Mouse (Mus musculus): ENCODE data around the gene Dmac2.

Gene Dmac2

DNA sequence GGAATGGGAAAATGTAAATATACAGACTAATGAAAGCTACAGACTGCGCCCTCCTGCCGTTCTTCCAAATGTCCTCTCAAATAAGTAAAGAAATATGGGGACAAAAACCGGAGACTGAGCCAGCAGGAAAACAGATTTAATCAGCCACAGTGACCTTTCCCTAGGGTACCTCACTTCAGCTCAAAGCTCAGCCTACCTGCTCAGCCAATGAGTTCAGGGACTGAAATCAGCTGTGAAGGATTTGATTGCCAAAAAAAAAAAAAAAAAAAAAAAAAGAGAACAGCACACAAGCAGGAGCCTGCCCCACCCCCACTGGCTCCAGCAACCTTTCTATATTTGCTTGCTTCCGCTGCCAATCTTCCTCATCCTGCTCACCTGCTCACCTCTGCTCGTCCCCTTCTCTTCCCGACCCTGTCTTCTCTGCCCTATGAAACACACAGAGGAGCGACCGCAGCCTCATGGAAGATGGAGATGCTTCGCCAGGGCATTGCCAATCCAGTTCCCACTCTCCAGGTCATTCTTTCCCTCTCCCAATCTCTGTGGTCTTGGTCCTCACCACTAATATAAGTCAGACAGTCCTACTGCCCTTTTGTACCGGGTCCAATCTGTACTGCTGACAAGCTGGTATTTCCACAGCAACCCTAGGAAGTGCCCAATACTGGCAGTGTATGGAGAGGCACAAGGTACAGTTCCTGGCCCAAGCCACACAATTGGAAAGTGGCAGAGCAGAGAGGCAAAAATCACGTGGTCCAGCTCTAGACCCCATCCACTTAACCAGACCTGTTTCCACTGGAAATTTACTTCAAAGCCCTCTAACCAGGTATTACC lies 36.6 kb downstream of the Dmac2 start:
- no peak for DNase-seq (ENCODE audit: low spot score)

DNA sequence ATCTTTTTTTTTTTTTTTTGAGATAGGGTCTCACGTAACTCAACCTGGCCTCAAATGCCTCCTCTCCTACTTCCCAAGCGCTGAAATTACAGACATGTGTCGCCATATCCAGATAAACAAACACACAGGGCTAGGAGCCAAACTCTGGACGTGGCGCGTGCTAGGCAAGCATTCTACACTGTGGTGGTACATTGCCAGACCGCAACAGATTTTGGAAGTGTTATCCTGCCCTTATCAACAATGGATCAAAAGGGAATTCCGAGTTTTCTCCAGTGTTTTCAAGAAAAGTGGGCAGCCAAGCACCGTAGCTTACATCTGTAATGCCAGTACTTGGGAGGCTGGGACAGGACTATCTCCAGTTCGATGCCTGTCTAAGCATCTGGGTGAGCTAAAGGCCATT lies 38.6 kb downstream of the Dmac2 start:
- no peak for DNase-seq (ENCODE audit: low spot score)

DNA sequence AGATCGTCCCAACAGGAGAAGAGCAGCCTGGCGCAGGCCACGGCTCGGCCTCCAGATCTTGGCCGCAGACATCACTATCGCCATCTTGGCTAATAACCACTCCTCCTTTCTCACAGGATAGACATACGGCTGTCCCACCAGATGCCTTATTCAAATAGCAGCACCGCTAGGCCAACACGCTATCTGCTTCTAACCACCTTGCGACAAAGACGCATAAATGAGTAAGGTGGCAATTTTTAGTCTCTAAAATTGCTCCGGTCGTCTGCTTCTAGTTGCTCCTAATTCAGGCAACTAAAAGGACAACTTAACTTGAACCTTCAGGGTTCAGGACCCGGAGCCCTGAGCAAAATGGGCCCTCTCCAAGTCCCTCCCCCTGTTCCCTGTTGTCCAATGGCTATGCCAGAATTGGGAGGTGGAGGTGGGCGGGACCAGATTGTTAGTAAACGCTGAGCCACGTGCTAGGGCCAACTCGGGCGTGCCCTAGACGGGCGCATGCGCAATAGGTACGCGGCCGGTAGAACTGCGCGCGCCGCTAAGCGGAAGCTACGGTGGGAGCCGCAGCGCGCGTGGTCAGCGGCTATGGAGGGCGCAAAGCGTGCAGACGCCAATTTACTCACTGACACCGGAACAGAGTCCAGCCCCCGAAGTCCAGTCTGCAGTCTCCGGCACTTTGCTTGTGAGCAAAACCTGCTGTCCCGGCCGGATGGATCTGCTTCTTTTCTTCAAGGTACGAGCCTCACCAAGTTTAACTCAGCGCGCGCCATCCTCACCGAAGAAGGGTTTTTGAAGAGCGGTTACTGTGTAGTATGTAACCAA lies 39.7 kb downstream of the Dmac2 start, which contains the start of the genes Bckdha and Exosc5:
TSS of gene Bckdha (minus strand) at position 325 of the 816 bp plus-strand sequence.
TSS of gene Exosc5 (plus strand) at position 508 of the 816 bp plus-strand sequence.
- DNase-seq (ENCODE audit: low spot score) = peak; percentile 100

DNA sequence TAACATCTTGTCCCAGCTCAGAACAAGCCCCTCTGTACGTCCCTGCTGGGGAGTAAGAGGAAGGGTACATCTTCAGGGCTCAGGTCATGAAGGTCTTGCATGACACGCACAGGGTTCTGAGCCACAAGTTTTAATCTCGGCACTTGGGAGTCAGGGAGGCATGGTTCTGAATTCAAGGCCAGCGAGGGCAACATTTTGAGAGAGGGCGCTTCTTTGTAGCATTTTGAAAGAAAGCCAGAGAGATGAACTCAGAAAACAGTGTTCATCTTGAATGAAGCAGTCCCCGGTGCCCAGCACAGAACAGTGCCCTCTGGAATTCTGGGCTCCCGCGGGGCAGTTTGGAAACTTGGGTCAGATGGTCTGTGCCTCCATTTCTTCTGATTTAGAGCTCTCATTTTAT lies 47.2 kb downstream of the Dmac2 start:
- DNase-seq (ENCODE audit: low spot score) = no peak

DNA sequence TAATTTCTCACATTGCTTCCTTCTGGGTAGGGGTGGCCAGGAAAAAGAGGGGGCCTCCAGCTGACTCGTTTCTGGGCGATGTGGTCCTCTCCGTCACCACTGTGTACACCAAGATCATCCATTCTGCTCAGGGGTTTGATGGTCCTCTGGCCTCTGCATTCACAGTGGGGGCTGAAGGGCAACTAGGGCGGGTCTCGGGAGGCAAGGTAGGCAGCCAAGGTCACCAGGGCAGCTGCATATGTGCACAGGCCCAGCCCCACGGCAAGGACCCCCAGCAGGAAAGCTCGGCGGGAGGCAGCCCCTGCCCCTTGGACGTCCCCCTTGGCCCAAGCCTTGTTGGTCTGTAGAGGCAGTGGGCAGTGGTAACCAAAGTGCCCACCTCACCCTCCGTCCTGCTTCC lies 49.9 kb downstream of the Dmac2 start:
- DNase-seq (ENCODE audit: low spot score) = no peak

DNA sequence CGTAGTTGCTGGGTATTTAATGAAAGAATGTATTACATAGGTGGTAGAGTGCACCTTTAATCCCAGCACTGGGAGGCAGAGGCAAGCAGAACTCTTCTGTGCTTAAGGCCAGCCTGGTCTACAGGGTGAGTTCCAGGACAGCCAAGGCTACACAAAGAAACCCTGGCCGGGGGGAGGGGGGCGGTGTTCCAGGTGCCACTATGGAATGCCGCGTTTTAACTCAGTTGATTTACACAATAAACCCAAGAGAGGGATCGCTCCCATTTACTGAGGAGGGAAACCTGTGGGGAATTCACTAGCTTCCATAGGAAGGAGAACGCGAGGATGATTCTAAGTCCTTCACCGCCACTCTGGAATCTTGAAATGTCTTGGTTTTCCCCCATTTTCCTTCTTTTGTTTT lies 50.4 kb downstream of the Dmac2 start:
- DNase-seq (ENCODE audit: low spot score) = no peak

DNA sequence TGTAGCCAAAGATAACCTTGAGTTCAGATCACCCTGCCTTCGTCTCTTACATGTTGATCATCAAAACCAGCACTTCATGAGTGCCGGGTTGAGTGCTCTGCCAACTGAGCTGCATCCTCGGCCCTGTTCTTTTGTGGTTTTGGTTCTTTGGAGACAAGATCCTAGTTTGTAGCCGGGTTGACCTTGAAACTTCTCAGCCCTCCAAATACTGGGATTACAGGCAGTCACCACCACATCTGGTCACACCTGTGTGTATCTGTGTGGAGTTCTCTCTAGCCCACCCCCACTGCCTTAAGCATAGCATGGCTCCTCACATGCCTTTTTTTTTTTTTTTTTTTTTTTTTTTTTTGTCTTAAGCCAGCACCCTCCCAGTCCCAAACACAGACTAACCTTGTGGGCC lies 50.9 kb downstream of the Dmac2 start:
- no peak for DNase-seq (ENCODE audit: low spot score)

DNA sequence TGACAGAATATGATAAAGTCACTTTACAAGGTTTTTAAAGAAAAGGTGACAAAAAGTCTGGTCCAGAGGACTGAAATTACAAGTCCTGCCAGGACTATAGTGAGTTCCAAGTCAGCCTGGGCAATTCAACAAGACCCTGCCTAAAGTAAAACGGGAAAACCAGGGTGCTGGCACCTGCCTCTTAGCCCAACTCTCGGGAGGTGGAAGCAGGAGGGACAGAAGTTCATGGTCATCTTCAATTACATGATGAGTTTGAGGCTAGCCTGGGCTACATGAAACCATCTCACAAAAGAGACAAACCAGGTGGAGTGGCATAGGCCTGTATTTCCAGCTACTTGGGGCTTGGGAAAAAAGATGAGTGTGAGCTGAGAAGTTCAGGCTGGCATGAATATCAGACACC lies 52.5 kb downstream of the Dmac2 start:
- DNase-seq (ENCODE audit: low spot score) = no peak

DNA sequence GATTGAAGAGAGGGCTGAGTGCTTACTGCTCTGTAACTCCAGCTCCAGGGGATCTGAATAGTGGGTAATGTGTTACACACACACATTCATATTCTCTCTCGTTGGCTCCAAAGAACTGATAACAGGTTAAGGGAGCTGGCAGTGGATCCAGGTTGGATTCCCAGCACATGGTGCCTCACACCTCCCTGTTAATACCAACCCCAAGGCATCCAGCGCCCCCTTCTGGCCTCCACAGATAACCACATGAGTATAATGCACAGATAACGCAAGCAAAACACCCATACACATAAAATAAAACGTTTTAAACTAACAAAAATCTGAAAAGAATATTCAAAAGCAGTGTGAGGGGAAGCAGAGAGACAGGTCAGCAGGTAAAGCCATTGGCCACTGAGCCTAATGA lies 53.2 kb downstream of the Dmac2 start:
- DNase-seq (ENCODE audit: low spot score) = no peak

DNA sequence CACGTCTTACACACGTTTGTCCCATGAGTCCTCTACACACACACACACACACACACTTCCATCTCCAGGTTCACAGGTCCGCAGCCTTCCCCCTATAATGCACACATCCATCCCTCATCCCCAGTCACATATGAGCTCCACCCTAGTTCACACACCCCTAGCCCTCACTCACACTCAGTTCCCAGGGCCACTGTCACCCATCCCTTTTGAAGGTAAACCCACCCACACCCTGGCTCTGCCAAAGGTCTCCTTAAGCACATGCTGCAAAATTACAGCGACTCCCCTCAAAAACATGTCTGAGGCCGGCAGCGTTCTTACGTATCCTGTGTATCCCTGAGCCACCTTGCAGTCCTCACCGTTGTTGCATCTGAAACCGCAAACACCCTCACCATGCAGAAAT lies 55.1 kb downstream of the Dmac2 start:
- DNase-seq (ENCODE audit: low spot score) = no peak

DNA sequence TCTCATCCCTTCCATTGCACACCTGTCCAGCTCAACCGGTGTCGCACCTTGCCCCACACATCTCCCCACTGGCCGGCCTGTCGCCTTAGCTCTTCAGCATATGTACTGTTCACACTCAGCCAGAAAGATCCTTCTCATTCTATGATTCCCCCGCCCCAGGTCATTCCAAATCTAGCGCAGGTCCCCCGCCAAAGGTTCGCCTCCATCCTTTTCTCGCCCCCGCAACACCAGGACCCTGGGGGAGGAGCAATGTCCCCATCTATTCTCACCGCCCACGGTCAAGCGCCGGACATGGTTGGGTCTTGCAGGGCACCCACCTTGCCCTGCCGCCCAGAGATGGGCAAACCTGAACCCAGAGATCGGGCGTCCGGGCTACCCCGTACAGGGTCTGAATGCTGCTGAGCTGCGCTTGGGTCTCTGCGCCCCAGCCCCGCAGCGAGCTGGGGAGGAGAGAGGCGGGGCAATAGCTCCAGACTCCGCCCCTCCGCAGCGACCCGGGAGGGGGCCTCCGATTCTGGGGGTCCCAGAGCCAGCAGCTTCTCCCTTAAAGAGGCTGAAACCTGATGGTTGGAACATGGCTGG lies 55.6 kb downstream of the Dmac2 start, which contains the start of gene Tmem91:
TSS of gene Tmem91 (minus strand) at position 448 of the 582 bp plus-strand sequence.
- no peak for DNase-seq (ENCODE audit: low spot score)

Data from layer of hippocampus, adult 11-12 months (tissue).